Mouse (Mus musculus): ENCODE results near the gene Mgme1. TPM values are rescaled to one million over a fixed set of nuclear protein-coding genes. Genes with fewer than 3 reads are reported as not detected.

Gene Mgme1
- total and polyA plus RNA-seq, 3 experiments, result 7.3 to 17.5 (median 16.4) TPM

GRCm38 (mm10) chr2:144265916-144266683, 4.4 kb upstream of the Mgme1 start:
- peak; percentile 30 to 65 for DNase-seq

GRCm38 (mm10) chr2:144267004-144267730, 3.3 kb upstream of the Mgme1 start:
- H3K27ac ChIP-seq, result no peak overlapping the region; the same call in 1 of the 2 replicates
- 53% methylated on average over 5 of the region's 5 CpGs for WGBS
- peaks cover 1% of the 10 kb centered on the region for H3K4me1 ChIP-seq (ENCODE audit: control insufficient read depth, insufficient read depth, low read length)

More at GRCm38 (mm10) chr2:144265916-144266683, 4.4 kb upstream of the Mgme1 start:
- Histone ChIP-seq H3K9ac (ENCODE audit: low read depth, low read length) (no peak overlapping the region), H3K36me3 (ENCODE audit: control insufficient read depth, insufficient read depth, low read length) (peaks cover 26% of the 10 kb centered on the region), H3K79me2 (replicated peaks; ENCODE audit: control insufficient read depth, insufficient read depth, low read length) (peaks cover 5% of the 10 kb centered on the region), H3K4me3 (no peak overlapping the region), H3K4me1 (ENCODE audit: control insufficient read depth, insufficient read depth, low read length) (peaks cover 1% of the 10 kb centered on the region), H3K27ac (peak overlapping the region; percentile 15; the same call in 1 of the 2 replicates), H3K27me3 (ENCODE audit: control insufficient read depth, insufficient read depth, low read length) (no peaks in the 10 kb centered on the region)
- 51% methylated on average over 4 of the region's 4 CpGs for WGBS
- TF ChIP-seq CTCF (IDR thresholded peaks at IDR 0.05), result no peak
- TF ChIP-seq EP300 (IDR thresholded peaks at IDR 0.05; ENCODE audit: insufficient read depth, low read depth, low read length), result 0 out of 2 replicates have a peak, but pooled peaks have one; percentile 15
- TF ChIP-seq POLR2A (IDR thresholded peaks at IDR 0.05; ENCODE audit: insufficient read depth, low read depth, low read length), result peak; percentile 43; the same call in 1 of the 2 replicates
- intact Hi-C loops (cut with DNase I), result no loop called here

GRCm38 (mm10) chr2:144267731-144268015, 2.8 kb upstream of the Mgme1 start:
- H3K4me3 ChIP-seq, result no peak overlapping the region; the same call in 1 of the 2 replicates
- 8% methylated on average over 1 of the region's 1 CpGs for WGBS
- intact Hi-C loops (cut with DNase I), result no loop called here
- TF ChIP-seq EP300 (IDR thresholded peaks at IDR 0.05; ENCODE audit: insufficient read depth, low read depth, low read length) (no peak), CTCF (IDR thresholded peaks at IDR 0.05) (no peak), POLR2A (IDR thresholded peaks at IDR 0.05; ENCODE audit: insufficient read depth, low read depth, low read length) (no peak)
- peaks cover 1% of the 10 kb centered on the region for H3K4me1 ChIP-seq (ENCODE audit: control insufficient read depth, insufficient read depth, low read length)
- peak in 1 of 2 experiments; percentile 33 for DNase-seq
- H3K27ac ChIP-seq, result peak overlapping the region; percentile 2; the same call in 1 of the 2 replicates
- H3K79me2 ChIP-seq (replicated peaks; ENCODE audit: control insufficient read depth, insufficient read depth, low read length), result peaks cover 3% of the 10 kb centered on the region
- no peaks in the 10 kb centered on the region for H3K27me3 ChIP-seq (ENCODE audit: control insufficient read depth, insufficient read depth, low read length)
- no peak overlapping the region for H3K9ac ChIP-seq (ENCODE audit: low read depth, low read length)
- peaks cover 22% of the 10 kb centered on the region for H3K36me3 ChIP-seq (ENCODE audit: control insufficient read depth, insufficient read depth, low read length)

More at GRCm38 (mm10) chr2:144267004-144267730, 3.3 kb upstream of the Mgme1 start:
- no peak for TF ChIP-seq EP300 (IDR thresholded peaks at IDR 0.05; ENCODE audit: insufficient read depth, low read depth, low read length)
- no peak for TF ChIP-seq CTCF (IDR thresholded peaks at IDR 0.05)
- TF ChIP-seq POLR2A (IDR thresholded peaks at IDR 0.05; ENCODE audit: insufficient read depth, low read depth, low read length), result no peak
- no peak overlapping the region for H3K4me3 ChIP-seq
- no peaks in the 10 kb centered on the region for H3K27me3 ChIP-seq (ENCODE audit: control insufficient read depth, insufficient read depth, low read length)
- H3K9ac ChIP-seq (ENCODE audit: low read depth, low read length), result no peak overlapping the region
- H3K79me2 ChIP-seq (replicated peaks; ENCODE audit: control insufficient read depth, insufficient read depth, low read length), result peaks cover 3% of the 10 kb centered on the region
- H3K36me3 ChIP-seq (ENCODE audit: control insufficient read depth, insufficient read depth, low read length), result peaks cover 23% of the 10 kb centered on the region
- DNase-seq, result no peak
- intact Hi-C loops (cut with DNase I), result no loop called here

GRCm38 (mm10) chr2:144268446-144269305, 1.8 kb upstream of the Mgme1 start:
- Histone ChIP-seq H3K36me3 (ENCODE audit: control insufficient read depth, insufficient read depth, low read length) (peaks cover 22% of the 10 kb centered on the region), H3K4me3 (peak overlapping the region; percentile 97), H3K4me1 (ENCODE audit: control insufficient read depth, insufficient read depth, low read length) (peaks cover 1% of the 10 kb centered on the region), H3K27ac (peak overlapping the region; percentile 2), H3K9ac (ENCODE audit: low read depth, low read length) (no peak overlapping the region), H3K27me3 (ENCODE audit: control insufficient read depth, insufficient read depth, low read length) (no peaks in the 10 kb centered on the region), H3K79me2 (replicated peaks; ENCODE audit: control insufficient read depth, insufficient read depth, low read length) (peaks cover 3% of the 10 kb centered on the region)
- WGBS, result 42% methylated on average over 6 of the region's 6 CpGs
- intact Hi-C loops (cut with DNase I), result no loop called here
- no peak for TF ChIP-seq EP300 (IDR thresholded peaks at IDR 0.05; ENCODE audit: insufficient read depth, low read depth, low read length)
- no peak for TF ChIP-seq POLR2A (IDR thresholded peaks at IDR 0.05; ENCODE audit: insufficient read depth, low read depth, low read length)
- no peak for TF ChIP-seq CTCF (IDR thresholded peaks at IDR 0.05)
- no peak for DNase-seq

GRCm38 (mm10) chr2:144269306-144269650, 1.2 kb upstream of the Mgme1 start:
- TF ChIP-seq CTCF (IDR thresholded peaks at IDR 0.05), result no peak
- no peak for TF ChIP-seq POLR2A (IDR thresholded peaks at IDR 0.05; ENCODE audit: insufficient read depth, low read depth, low read length)
- no peak for TF ChIP-seq EP300 (IDR thresholded peaks at IDR 0.05; ENCODE audit: insufficient read depth, low read depth, low read length)
- H3K9ac ChIP-seq (ENCODE audit: low read depth, low read length), result no peak overlapping the region
- H3K27me3 ChIP-seq (ENCODE audit: control insufficient read depth, insufficient read depth, low read length), result no peaks in the 10 kb centered on the region
- DNase-seq, result peak in 1 of 2 experiments; percentile 27
- peaks cover 3% of the 10 kb centered on the region for H3K79me2 ChIP-seq (replicated peaks; ENCODE audit: control insufficient read depth, insufficient read depth, low read length)
- H3K36me3 ChIP-seq (ENCODE audit: control insufficient read depth, insufficient read depth, low read length), result peaks cover 22% of the 10 kb centered on the region
- peaks cover 1% of the 10 kb centered on the region for H3K4me1 ChIP-seq (ENCODE audit: control insufficient read depth, insufficient read depth, low read length)
- intact Hi-C loops (cut with DNase I), result no loop called here
- 13% methylated on average over 11 of the region's 11 CpGs for WGBS
- H3K4me3 ChIP-seq, result peak overlapping the region; percentile 97
- peak overlapping the region; percentile 99 for H3K27ac ChIP-seq

All from heart, adult 2 months (tissue).